Mouse (Mus musculus) embryo, embryonic 10.5 days (tissue): ENCODE data around the gene Bcan.

Experiments used
- DNase-seq: peaks from one replicate; pipeline ENCODE4 v3.0.0-alpha.2; 2015; ENCODE audit warnings: low spot score

Bcan gene

GRCm38 (mm10) chr3:87944838-87945600, 55.0 kb downstream of the Bcan start:
- DNase-seq, result peak; percentile 42

GRCm38 (mm10) chr3:87943586-87943985, 56.4 kb downstream of the Bcan start:
- DNase-seq, result no peak

GRCm38 (mm10) chr3:87942471-87942870, 57.6 kb downstream of the Bcan start:
- no peak for DNase-seq

GRCm38 (mm10) chr3:87940611-87941010, 59.4 kb downstream of the Bcan start:
- DNase-seq, result no peak
